Mouse (Mus musculus): ENCODE measurements around the gene Stoml2.

DNA sequence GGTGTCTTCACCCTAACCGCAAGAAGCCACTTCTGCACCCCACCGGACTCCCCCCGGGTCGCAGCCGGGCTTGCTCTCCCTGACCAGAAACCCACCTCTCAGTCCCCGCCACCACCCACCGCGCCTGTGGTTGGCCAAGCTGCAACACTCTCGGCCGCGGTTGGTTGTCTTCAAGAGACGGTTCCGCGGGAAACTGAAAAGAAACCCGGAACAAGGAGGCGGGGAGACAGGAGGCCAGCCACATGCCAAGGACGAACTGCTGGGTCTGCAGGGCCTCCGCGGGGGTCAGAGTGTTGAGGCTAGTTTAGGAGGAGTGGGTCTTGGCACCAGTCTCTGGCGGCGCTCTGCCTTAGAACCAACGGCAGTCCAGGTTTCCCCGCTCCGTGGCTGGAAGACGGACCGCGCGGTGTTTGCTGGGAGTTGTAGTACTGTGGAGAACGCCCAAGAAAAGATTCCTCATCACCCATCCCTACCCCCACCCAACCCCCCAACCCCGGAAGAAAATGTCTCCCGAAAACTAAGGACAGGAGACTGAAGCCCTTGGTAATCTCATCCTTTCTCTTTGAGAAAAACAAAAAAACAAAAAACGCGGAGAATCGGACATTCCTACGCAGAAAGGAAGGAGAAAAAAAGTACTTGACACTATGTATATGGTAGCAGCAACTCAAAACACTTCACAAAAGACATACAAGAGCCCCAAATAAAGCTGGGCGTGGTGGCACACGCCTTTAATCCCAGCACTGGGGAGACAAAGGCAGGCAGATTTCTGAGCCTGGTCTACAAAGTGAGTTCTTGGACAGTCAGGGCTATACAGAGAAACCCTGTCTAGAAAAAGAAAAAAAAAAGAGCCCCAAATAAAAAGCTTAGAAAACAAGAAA, 21.1 kb downstream of the Stoml2 start, which contains the start of gene Fancg:
- TF ChIP-seq CTCF (IDR thresholded peaks at IDR 0.05; ENCODE audit: low read depth, low read length): no peak
- no peak for TF ChIP-seq POLR2A (IDR thresholded peaks at IDR 0.05; ENCODE audit: borderline replicate concordance, low read depth, low read length)

Measured in bone marrow macrophage, adult 2 months (primary cell).